Mouse (Mus musculus): Measurements from ENCODE around the gene Efcab5.
A peak's percentile ranks its signal among the peaks of the same experiment; 100 is the strongest.
"Not testable (repeated sequence)": the region's sequence is repeated elsewhere in the genome, so short reads cannot be mapped to it uniquely, and the experiment has no call there.

The Efcab5 gene

GRCm38 (mm10) chr11:77095206-77095605, 93.6 kb downstream of the Efcab5 start:
- DNase-seq (ENCODE audit: low spot score): no peak

DNA sequence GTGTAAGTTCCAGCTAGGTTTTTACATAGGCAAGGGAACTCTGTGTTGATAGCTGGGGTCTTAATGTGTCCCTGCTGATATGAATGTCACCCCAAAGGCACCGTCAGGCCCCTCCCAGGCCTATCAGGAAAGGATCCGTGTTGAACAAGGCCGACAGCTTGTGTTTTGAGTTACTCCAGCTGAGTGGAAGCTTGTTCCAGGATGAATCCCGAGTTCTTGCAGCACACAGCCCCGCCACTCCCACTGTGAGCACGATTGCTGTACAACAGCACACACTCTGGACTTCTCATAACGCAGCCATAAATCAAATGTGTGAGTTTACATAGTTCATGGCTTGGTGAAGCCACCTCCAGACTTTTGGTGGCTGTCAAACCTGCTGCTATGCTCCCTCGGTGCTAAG, 94.6 kb downstream of the Efcab5 start:
- DNase-seq (ENCODE audit: low spot score): no peak

- peak; percentile 78 for DNase-seq (ENCODE audit: low spot score)
These were observed 95.6 kb downstream of the Efcab5 start for GRCm38 (mm10) chr11:77093208-77093607.

DNA sequence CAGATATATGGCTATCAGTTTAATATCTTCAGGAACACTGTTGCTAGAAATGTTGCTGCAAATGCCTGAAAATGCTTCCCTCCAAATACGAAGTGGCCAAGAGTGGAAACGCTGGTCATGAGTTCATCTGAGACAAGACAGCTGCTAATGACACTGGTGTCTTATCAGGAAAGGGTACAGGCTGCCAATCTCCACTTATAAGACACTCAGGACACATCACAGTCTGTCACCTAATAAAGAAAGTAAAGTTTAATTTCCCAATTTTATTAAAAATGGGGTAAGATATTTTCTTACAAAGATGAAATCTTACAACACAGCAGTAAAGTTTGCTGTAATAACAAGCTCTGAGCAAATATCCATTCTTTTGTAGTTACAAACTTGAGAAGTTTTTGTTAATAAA, 99.6 kb downstream of the Efcab5 start:
- DNase-seq (ENCODE audit: low spot score): no peak

GRCm38 (mm10) chr11:77087004-77087403, 101.8 kb downstream of the Efcab5 start:
- DNase-seq (ENCODE audit: low spot score): no peak

DNA sequence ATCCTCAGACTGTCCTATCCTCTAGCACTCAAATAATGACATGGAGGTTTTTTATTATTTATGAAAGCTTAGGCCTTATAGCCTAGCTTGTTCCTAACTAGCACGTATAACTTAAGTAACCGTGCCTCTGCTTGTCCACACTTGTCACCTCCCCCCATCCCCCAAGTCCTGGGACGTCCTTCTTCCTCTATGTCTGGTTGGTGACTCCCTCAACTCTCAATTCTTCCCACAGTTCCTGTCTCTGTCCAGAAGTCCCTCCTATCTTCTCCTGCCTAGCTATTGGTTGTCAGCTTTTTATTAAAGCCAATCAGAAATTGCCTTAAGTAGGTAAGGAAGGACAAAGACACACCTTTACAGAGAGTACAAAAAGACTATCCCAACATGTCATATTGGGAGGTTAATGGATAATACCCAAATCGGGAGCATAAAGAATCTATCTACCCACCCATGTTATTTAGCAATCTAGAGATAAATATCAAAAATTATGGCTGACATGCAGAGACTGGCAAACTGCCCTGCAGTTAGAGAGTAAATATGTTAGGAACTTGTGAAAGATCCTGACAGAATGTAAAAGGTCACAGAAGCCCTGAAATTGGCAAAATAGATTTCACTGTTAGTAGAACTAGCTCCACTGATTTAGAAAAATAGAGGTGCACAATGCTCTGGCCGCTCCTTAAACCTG, 104.6 kb downstream of the Efcab5 start:
- no peak for DNase-seq (ENCODE audit: low spot score)

DNA sequence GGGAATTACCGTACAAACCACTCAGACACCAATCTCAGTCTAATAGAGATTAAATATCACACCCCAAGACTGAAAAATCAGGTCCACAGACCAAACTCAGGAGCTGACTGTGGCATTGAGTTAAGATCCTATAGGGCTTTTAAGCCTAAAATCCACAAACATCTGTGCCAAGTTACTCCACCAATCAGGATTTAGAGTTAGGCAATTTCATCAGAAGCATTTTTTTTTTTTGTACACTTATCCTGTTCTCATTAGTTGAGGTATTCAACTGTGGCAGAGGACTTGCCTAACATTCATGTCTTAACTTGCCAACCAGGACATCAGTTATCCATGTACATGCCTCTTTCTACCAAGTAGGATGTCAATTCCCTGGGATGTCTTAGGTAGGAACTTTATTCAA, 109.4 kb downstream of the Efcab5 start:
- no peak for DNase-seq (ENCODE audit: low spot score)

GRCm38 (mm10) chr11:77078273-77079134, 110.3 kb downstream of the Efcab5 start, which contains the start of gene Nsrp1:
Gene Nsrp1, minus strand, starts transcription at chr11:77078435.
- peak; percentile 98 for DNase-seq (ENCODE audit: low spot score)

- DNase-seq (ENCODE audit: low spot score): no peak
These were observed 111.0 kb downstream of the Efcab5 start for GRCm38 (mm10) chr11:77077792-77078191.

GRCm38 (mm10) chr11:77077331-77077730, 111.4 kb downstream of the Efcab5 start:
- not testable (repeated sequence) for DNase-seq (ENCODE audit: low spot score)

DNA sequence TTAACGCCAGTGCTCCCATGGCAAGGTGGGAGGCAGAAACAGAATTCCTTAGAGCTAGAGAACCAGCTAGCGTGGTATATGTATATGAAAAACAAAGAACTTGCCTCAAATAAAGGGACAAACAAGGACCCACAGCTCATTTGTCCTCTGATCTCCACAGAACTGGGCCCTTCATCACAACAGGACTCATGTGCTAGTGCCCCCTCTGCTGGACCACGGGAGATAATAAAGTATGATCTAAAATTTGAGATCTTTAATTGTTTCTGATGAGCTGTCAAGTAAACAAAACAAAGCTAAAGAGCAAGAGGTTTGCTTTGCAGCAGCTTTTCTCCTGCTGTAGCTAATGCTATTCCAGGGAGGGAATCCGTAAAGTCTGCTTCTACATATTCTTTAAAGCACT, 118.0 kb downstream of the Efcab5 start:
- DNase-seq (ENCODE audit: low spot score): peak; percentile 29

DNA sequence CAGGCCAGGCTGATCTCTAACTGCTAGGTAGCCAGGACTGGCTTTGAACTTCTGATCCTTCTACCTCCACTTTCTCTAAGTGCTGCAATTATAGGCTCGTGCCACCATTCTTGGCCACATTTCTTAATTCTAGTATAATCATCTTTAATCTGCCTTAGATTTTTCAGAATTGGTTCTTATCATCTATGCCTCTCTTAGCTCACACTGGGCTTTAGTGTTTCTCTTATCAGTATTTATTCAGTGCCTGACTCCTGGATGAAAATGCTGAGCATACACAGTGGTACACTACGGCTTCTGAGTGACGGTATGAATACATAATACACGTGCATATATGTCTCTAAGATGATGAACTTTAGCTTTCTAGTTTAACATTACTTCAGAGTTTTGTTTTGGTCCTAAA, 119.9 kb downstream of the Efcab5 start:
- no peak for DNase-seq (ENCODE audit: low spot score)

DNA sequence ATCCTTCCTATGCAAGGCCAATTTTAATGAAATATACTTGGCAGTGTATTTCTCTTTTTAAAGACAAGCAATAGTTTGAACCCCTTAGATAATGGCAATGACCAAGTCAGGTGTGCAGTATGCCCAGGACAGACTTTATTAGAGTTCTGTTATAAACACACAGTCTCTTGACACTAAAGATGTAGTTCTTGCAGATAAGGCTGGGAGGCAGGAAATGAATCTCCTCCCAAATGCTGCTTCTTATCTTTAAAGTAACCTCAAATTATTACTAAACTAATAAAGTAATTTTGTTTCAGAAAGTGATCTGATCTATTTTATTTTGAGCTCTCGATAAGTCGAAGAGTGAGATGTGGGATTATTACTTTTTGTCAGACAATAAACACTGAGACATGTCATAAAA, 125.4 kb downstream of the Efcab5 start:
- no peak for DNase-seq (ENCODE audit: low spot score)

DNA sequence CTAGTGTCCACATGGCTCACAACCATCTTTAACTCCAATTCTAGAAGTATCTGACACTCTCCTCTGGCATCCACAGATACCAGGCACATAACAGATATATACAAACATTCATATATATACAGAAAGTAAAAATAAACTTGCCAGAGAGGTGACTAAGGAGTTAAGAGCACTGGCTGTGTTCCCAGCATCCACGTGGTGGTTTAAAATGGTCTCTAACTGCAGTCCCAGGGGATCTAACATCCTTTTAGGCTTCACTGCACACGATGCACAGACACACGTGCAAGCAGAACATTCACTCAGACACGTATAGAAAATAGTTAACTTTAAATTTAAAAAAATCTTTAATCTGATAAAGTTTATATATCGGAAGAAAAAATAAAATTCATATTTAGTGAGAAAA, 126.8 kb downstream of the Efcab5 start:
- DNase-seq (ENCODE audit: low spot score): no peak

DNA sequence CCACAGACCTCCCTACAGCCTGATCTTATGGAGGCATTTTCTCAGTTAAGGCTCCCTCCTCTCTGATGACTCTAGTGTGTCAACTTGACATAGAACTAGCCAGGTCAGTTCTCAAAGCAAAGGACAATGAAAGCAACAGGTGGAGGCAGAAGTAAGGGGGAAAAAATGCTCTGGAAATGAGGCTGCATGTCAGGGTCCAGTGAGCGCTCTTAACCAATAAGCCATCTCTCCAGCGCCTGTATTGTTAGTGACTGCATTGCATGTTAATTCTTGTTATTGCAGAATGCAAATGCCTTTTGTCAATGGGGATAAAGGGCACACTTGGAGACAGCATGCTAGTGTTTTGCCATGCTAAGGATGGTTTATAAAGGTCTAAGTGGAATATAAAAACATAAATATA, 146.0 kb downstream of the Efcab5 start:
- DNase-seq (ENCODE audit: low spot score): no peak

GRCm38 (mm10) chr11:77041891-77042290, 146.9 kb downstream of the Efcab5 start:
- DNase-seq (ENCODE audit: low spot score): no peak

All from embryo, embryonic 10.5 days (tissue).